Mouse (Mus musculus) adrenal gland, postnatal 10 days (tissue): ENCODE measurements around the gene C130032M10Rik. TPM values are rescaled to one million over a fixed set of nuclear protein-coding genes. Genes with fewer than 3 reads are reported as not detected.

ENCODE experiments used
- DNase-seq: peaks from one replicate; pipeline ENCODE4 v3.0.0; 2021; ENCODE audit warnings: mixed read lengths
- long read RNA-seq, 2 experiments: library from polyadenylated mRNA; stranded (forward); transcript quantifications; one replicate each; pipeline ENCODE4 v2.0.0; 2021
- total RNA-seq, 2 experiments: library from RNA; stranded (reverse); gene quantifications; 2 replicates each; pipeline ENCODE4 v1.2.3; 2021

Gene C130032M10Rik
- total RNA-seq, result not detected
- long read RNA-seq, experiment 1, result 0 reads
- long read RNA-seq, experiment 2, result 0 reads

DNA sequence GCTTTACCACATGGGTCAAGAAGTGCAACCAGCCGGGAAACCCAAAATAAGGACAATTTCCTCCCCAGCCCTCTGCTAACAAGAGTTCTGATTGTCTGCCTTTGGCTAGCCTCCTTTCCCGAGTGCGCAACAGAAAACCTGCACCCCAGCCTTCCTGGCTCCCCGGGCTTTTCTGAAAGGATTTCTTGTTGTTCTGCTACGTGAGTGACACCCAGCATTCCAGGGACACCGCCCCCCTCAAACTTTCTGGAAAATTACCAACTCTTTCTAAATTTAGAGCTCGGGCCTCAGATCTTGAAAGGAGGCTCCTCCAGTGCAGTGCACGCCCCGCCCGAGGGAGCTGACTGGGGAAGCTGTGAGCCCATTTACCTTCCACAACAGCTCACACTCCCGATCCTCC lies at the start of gene C130032M10Rik:
Gene C130032M10Rik, plus strand, starts transcription at position 334 of the 400 bp plus-strand sequence.
- peak; percentile 20 for DNase-seq

DNA sequence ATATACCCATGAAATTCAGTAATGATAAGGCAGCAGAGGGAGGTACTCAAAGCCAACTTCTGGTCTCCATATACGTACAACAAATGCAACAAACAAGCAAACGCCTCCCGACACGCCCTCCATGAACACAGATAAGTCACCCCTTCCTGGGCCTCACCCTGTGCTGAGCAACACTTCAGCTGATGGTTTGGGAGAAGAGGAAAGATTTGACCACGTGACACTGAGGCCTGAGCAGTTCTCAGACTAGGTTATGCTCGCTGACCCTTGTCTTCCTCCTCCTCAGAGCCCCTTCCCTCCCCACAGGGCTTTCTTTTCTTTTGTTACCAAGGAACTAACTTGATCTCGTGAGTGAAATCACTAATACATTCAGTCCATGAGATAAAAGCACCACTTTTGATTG lies 48.6 kb upstream of the C130032M10Rik start:
- DNase-seq, result no peak

DNA sequence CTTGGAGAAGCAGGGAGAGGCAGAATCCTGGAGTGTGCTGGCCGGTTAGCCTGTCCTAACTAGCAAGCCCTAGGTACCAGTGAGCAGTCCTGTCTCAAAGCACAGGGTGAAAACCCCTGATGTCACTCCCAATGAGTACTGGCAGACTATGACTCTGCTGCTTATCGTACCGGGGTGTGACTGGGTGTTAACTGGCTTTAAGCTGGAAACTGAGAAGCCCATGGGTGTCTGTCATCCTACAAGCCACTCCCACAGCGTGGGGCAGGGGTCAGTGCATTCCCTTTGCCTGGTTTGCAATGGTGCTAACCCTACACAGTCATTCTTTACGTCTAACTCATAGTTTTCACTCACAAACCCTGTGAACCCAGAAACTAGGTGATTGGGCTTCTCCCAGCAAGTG lies 47.3 kb upstream of the C130032M10Rik start:
- DNase-seq, result no peak

DNA sequence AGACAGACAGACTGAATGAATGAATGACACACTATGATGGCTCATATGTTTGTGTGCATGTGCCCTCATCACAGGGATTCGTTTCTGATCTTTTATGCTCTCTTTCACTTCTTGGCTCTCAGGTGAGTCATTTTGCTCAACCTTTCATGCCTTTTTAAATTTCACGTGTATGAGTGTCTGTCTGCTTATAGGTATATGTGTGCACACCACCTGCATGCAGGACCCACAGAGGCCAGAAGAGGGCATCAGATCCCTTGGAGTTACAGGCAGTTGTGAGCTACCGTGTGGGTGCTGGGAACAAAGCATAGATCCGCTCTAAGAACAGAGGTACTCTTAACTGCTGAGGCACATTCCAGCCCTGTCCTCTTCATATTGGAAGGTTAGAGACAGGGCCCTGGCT lies 46.8 kb upstream of the C130032M10Rik start:
- no peak for DNase-seq

DNA sequence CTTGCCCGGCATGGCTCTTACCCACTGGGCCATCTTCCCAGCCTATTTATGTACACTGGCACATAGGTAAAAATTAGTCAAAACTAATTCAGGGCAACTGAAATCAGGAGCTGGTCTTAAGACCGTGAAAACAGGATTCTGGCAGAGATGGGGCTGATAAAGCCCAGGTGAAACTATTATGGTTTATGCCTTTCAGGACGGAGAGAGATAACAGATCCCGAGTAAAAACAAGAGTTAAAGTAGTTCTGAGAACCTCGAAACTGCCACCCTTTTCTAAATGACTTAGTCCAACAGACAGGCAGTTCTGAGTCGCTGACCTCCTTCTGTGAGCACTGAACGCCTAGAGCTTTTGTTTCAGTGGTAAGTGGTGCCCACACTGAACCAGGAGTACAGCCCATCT lies 43.6 kb upstream of the C130032M10Rik start:
- DNase-seq, result no peak

DNA sequence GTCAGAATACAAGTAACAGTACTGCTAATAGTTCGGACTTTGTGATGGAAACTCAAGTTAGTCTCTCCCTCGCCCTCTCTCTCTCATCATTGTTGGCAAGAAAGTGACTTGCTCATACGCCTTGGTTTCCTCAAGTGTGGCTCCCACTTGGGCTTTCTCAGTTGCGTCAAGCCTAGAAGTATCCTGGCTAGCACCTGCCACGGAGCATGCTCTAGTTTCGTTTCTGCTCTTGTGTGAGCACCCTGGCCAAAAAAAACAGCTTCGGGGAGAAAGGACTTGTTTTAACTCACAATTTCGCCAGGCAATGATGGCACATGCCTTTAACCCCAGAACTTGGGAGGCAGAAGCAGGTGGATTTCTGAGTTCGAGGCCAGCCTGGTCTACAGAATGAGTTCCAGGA lies 38.5 kb upstream of the C130032M10Rik start:
- no peak for DNase-seq

DNA sequence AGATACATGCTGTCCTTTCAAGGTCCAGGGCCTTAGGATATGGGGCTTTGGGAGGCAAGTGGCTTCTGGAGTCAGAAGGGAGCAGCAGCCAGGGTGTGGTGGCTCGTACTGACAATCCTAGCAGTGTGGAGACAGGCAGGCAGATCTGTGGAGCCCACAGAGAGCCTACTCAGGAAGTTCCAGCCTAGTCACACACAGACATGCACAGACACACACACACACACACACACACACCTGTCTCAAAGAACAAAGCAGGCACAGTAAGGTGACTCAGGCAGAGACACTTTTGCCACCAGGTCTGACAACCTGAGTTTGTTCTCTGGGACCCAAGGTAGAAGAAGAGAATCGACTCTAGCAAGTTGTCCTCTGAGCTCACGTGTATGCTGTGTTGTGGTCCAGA lies 34.6 kb upstream of the C130032M10Rik start:
- no peak for DNase-seq

DNA sequence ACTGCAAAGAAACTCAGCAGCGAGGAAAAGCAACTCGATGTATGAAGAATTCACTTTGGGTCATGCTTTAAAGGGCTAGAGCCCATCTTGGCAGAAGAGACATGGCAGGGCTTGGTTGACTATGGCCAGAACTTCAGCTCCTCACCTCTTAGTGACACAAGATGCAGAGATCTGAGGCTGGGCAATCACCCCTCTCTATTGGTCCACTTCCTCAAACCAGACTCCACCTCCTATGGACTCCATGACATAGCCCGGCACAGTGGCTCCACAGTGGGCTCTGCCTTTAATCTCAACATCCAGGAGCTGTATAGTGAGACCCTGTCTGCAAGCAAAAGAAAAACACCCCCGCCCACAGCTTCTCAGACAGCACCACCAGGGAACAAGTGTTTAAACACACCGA lies 30.7 kb upstream of the C130032M10Rik start:
- DNase-seq, result no peak

DNA sequence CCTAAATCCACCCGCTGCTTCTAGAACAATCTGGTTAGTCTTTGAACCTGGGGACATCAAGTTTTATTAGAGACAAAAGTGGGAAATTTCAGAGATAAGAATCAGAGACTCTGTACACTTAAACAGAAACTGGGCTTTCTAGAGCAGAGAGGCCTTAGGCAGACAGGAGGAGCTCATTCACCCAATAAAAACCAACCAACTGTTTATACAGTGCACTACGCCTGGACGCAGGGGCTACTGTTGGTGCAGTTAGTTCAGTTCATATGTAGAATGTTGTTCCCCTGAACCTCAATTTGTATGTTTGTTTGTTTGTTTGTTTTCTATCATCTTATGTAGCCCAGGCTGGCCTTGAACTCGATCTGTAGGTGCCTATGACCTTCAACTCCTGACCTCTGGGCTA lies 28.7 kb upstream of the C130032M10Rik start:
- no peak for DNase-seq

DNA sequence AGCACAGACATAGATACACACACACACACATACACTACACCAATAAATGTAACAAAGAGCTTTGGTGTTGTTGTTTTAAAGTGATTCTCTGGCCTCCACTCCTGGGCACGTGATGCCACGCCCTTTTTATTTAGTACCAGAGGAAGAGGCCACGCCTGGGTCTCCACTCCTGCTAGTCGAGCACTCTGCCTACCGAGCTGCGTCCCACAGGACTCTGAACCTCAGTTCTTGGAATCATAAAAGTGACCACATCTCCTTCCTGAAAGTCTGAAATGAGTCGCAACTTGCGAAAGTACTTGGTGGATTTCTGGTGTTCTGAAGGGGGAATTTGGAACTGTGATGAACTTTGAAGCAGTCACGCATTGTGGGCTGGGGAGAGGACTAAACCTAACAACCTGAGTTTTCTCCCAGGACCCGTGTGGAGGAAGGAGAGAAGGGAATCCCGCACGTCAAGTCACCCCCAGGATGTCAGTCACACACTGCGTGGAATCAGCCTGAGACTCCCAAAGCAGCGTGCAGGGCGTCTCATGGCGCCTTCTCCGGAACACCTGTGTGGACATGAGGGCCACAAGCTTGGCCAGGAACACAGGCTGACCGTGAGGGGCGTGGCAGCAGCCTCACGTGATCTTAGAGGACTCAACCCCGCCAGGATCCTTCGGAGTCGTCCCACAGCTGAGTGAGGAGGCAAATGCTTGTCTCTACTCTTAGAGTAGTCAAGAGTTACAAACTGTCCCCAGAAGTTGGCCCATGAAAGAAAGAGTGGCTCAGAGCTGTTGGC lies 27.8 kb upstream of the C130032M10Rik start:
- DNase-seq, result no peak

DNA sequence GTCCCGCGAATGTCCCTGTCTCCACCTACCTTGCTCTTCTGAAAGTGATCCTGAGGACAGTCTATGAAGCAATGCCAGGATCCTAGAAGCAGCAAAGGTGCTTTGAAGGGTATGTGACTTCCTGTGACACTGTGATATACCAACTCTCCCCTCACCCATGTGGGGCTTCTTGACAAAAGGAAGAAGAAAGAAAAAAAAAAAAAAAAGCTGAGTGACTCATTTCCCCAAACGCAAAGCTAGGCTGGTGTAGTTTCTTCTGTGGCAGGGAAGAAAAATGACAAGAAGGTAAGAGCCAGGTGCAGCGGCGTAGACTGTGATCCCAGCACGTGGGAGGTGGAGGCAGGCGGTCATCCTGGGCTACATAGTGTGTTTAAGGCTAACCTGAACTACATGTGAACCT lies 19.0 kb upstream of the C130032M10Rik start:
- no peak for DNase-seq

DNA sequence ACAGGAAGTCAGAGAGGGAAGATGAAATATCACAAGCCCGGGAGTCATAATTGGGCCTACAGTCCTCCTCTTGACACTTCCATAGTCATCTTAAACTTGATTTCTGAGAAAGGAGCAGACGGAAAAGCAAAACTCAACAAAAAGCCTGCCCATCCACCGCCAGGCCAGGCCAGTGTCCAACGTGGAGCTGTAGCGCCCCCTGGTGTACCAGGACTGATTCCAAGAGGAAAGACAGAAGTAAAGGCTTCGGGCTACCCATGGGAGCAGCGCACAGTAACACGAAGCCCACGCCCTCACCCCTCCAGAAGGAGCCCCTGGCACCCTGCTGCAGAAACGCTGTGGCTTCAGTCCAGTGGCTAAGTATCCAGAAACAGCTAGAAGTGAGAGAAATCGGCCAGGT lies 17.3 kb upstream of the C130032M10Rik start:
- DNase-seq, result peak; percentile 95

DNA sequence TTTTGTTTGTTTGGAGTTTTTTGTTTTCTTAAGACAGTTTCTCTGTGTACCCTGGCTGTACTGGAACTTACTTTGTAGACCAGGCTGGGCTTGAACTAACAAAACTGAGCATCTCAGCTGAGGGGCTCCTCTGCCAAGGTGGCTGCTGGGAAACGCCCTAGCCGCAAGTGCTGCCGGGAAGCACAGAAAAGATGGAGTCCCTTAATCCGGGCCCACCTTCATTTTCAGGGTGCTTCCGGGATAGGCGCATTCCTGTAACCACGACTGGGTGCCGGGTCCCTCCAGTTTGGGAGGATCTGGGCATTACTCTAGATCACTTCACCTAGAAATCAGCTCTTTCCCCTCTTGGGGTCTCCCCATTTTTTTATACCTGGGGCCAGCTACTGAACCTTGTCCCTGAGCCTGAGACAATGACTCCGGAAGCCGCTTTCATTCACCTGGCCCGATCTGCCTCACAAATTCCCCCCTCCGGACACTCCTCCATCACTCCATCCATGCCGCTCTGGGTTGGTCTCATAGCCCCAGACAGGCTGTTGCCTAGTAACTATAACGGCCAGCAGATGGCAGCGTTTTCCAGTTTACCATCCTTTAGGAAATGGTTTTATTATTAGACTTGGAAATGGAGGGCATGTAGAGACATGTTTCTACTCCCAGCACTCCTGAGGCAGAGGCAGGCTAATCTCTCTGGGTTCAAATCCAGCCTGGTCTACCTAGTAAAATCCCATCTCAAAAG lies 15.5 kb upstream of the C130032M10Rik start:
- DNase-seq, result peak; percentile 80

DNA sequence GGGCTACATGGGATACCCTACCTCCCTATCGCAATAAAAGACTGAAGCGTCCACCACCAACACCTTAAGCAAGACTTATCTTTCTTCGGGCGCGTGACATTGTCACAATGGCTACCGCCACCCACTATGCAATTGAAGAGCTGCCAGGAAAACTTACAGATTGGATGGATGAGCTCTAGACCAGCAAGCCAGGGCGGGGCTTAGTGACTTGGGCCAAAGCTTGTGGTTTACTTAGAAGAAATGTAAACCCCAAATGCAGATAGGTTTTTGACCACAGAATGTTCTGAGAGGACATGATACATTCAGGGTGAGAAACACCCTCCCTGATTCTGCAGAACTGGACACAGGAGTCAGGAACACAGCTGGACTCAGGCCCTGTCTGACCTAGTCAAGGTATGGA lies 14.4 kb upstream of the C130032M10Rik start:
- no peak for DNase-seq

DNA sequence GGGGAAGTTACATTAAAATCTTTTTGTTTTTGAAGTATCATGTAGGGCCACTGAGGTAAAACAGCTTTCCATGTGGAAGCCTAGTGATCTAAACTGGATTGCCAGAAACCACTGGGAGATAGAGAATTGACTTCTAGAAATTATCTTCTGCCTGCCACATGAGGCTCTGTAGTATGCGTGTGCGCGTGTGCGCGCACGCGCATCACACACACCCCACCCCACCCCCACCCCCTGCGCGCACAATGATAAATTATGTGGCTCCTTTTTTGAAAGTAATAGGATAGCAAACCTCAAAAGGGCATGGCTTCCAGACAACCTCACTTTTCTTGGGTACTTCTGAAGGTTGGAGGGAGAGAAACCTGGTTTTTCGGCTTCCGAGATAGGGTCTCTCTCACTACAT lies 13.6 kb upstream of the C130032M10Rik start:
- no peak for DNase-seq

DNA sequence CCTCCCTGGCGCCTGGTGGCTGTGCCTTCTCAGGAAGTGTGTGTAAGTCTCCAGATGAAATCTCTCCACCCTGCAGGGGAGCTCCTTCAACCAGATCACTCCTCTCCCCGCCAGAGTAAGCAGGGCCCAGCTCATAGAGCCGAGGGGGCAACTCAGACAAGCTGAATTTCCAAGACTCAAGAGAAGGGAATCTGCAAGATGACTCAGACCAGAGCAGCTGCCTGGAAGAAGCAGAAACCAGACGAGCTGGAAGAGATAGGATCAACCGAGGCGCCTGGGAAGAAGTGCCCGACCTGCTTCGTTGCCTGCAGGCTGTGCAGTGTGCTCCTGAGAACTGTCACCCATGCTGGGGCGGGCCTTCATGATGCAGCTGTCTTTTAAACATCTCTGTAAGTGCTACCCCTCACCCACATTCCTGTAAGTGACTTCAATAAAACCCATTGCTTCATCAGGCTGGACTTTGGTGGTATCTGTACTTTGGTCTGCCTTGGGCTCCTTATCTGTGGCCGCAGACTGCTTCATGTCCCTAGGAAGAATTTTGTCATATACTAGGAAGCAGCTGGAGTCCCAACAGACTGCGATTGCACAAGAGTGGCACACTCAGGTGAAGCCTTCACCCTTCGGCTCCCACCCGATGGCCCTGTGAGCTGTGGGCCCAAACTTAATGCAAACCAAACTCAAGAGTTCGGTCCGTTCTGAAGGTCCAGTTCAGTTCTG lies 12.6 kb upstream of the C130032M10Rik start:
- no peak for DNase-seq

DNA sequence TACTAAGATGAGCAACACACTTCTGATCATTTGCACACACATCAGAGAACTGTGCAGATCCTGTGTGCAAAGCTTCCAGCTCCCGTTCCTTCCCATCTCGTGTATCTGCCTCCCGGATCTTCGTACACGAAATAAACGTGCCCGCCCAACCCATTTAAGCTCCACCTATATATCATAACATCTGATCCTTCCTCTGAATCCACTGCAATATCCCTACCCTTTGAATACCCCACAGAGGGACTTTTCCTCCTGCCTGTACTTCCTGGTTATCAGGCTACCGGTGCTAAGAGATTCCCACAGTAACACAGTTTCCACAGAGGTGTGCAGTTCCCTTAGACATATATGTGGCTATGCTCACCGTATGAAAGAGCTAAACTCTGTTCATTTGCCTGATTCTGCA lies 10.7 kb upstream of the C130032M10Rik start, which contains the start of gene Ccr4:
Gene Ccr4, minus strand, starts transcription at position 101 of the 400 bp plus-strand sequence.
- no peak for DNase-seq

DNA sequence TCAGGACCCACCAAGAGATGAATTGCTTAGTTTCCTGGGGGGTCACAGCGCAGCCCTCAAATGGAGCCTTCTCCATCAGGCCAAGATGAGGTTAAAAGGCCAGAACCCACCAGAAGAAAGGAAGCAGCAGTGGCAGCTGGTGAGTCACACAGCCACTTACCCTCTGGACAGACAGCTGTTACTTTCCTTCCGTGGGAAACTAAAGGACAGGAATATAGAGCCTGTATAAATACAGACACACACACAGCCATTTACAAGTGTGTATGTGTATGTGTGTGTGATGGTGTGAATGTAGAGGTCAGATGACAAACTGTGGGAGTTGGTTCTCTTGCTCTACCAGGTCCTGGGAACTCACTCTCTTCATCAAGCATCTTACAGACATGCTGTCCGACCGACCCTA lies 8.9 kb upstream of the C130032M10Rik start:
- DNase-seq, result no peak

DNA sequence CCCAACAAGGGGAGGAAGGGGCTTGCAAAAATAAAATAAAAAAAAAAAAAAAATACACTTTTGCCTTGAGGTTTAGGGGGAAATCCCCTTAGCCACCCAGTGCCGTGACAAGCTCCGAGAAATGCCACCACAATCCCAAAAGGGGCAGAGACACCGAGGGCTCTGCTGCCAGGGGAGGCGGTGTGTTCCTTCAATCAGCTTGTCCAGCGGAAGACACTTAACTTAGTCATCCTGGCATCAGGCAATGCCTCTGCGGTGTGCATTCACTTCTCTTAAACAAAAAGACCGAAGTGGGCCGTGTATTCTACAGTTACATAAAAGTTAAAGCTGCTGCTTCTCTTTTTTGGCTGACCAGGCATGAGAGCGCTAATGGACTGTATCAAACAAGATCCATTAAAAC lies 8.1 kb upstream of the C130032M10Rik start:
- no peak for DNase-seq

DNA sequence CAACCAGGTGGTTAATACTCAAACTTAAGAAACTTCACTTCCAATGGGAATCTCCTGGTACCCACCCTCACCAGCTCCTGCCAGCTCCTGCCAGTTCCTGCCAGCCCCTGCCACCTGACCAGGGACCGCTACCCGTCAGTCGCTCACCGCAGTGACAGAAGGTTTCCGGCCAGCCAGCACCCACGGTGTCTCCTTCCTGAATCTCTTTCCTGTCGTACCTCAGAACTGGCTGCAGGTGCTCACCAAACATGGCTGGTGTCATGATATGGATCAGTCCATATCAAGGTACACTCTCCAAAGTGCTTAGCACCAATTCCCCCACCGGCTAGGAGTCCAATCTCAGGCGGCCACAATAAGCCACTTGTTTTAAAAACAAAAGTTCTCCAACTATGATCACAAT lies 5.7 kb upstream of the C130032M10Rik start:
- no peak for DNase-seq

DNA sequence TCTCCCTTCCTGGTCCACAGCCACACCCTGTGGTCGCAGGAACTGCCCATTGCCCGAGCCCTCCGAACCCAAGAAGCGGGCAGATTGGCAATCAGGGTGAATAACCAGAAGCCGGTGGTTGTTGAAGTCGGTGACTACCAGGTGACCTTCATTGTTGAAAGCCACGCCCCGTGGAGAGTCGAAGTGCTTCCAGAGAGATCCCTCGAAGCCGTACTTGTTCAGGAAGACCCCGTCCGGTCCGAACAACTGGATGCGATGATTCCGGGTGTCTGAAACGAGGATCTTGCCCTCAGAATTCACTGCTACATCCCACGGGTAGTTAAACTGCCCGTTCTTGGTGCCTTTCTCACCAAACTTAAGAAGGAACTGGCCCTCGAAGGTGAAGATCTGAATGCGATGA lies 2.7 kb upstream of the C130032M10Rik start:
- no peak for DNase-seq

DNA sequence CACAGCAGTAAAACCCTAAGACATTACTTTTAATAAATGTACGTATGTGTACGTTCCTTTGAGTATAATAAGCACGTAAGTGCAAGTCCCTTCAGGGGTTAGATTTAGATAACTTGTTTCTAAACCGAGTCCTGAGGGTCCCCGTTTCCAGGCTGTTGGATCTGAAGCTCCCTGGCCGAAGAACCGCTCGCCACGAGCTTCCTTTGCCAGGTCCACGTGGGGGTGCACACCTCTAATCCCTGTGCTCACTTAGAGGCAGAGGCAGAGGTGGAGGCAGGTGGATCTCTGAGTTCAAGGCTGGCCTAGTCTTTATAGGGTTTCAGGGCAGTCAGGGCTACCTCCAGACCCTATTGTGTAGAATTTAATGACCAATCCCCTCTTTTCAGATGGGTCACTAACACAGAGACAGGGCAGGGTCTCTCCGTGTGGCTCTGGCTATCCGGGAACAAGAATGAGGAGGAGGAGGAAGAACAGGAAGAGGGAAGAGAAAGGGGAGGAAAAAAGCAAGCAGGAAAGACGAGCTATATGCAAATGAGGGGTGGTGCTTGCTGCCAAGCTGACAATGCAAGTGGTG lies 2.5 kb downstream of the C130032M10Rik start:
- DNase-seq, result no peak
